Comparison of ENCODE assay signal across 10 mouse cellular contexts in genomic region chr10:8089296-8089695, GRCm38 (mm10).
A peak's percentile ranks its signal among the peaks of the same experiment; 100 is the strongest.
DNase-seq lines count a peak whose midpoint lies in the region; ATAC-seq and TF ChIP-seq lines count a peak whose summit lies in the region.
"Had no signal": no experiment of that assay in that cellular context is flagged by ENCODE, and none has a peak within 500 bp of the region (broad histone marks: within the 10 kb centered on the region; RNA-seq: fewer than 3 reads in every experiment).

No protein-coding gene starts in this region.

- H3K36me3 ChIP-seq in heart, embryonic 15.5 days, result no peaks in the 10 kb centered on the region
- no peaks in the 10 kb centered on the region for H3K36me3 ChIP-seq in heart, adult 2 months (ENCODE audit: control insufficient read depth, insufficient read depth, low read length)
- no peaks in the 10 kb centered on the region for H3K36me3 ChIP-seq in embryonic facial prominence, embryonic 11.5 days (replicated peaks; ENCODE audit: control insufficient read depth, insufficient read depth, low read depth, low read length)
- H3K36me3 ChIP-seq in midbrain, embryonic 15.5 days (replicated peaks), result no peaks in the 10 kb centered on the region
- H3K36me3 ChIP-seq in intestine, embryonic 15.5 days, result no peaks in the 10 kb centered on the region

- DNase-seq in heart, adult 2 months, result no peak
- DNase-seq in embryonic facial prominence, embryonic 11.5 days (ENCODE audit: low spot score), result peak; percentile 30
- DNase-seq in kidney, adult 8-10 months, result peak; percentile 18 to 23
- DNase-seq in left cerebral cortex, postnatal 25 days (ENCODE audit: low spot score in 2 of 2), result no peak
- DNase-seq in gastrocnemius, postnatal 36 days, result no peak

- no peak for TF ChIP-seq POLR2A in heart, adult 2 months (IDR thresholded peaks at IDR 0.05; ENCODE audit: insufficient read depth, low read depth, low read length)

- no peaks in the 10 kb centered on the region for H3K9me3 ChIP-seq in heart, embryonic 15.5 days (replicated peaks)
- no peaks in the 10 kb centered on the region for H3K9me3 ChIP-seq in embryonic facial prominence, embryonic 11.5 days (replicated peaks; ENCODE audit: control insufficient read depth, low read length)
- no peaks in the 10 kb centered on the region for H3K9me3 ChIP-seq in midbrain, embryonic 15.5 days
- no peaks in the 10 kb centered on the region for H3K9me3 ChIP-seq in intestine, embryonic 15.5 days

- peak overlapping the region; percentile 28 for H3K27ac ChIP-seq in heart, embryonic 15.5 days
- H3K27ac ChIP-seq in heart, adult 2 months, result no peak overlapping the region
- H3K27ac ChIP-seq in embryonic facial prominence, embryonic 11.5 days (replicated peaks; ENCODE audit: low read depth, low read length), result no peak overlapping the region
- H3K27ac ChIP-seq in midbrain, embryonic 15.5 days, result no peak overlapping the region
- no peak overlapping the region for H3K27ac ChIP-seq in intestine, embryonic 15.5 days

- peak overlapping the region; percentile 23 for H3K4me2 ChIP-seq in heart, embryonic 15.5 days
- no peak overlapping the region for H3K4me2 ChIP-seq in embryonic facial prominence, embryonic 11.5 days (ENCODE audit: low read depth, low read length)
- H3K4me2 ChIP-seq in midbrain, embryonic 15.5 days, result no peak overlapping the region
- no peak overlapping the region for H3K4me2 ChIP-seq in intestine, embryonic 15.5 days (replicated peaks)

- ATAC-seq in heart, embryonic 15.5 days (replicated peaks; ENCODE audit: insufficient number of reproducible peaks, insufficient read depth, low FRiP score, low read depth), result no peak
- ATAC-seq in embryonic facial prominence, embryonic 11.5 days (replicated peaks; ENCODE audit: insufficient number of reproducible peaks, low FRiP score, low TSS enrichment, low read depth), result no peak
- peak; percentile 62; the same call in 1 of the 2 replicates for ATAC-seq in midbrain, embryonic 15.5 days (replicated peaks)
- ATAC-seq in intestine, embryonic 15.5 days, result no peak

- TF ChIP-seq CTCF in heart, adult 2 months (IDR thresholded peaks at IDR 0.05), result no peak

- TF ChIP-seq EP300 in heart, adult 2 months (IDR thresholded peaks at IDR 0.05; ENCODE audit: insufficient read depth, low read depth, low read length), result no peak

- intact Hi-C loops in heart, adult 2 months (cut with DNase I), result no loop called here
- intact Hi-C loops in left cerebral cortex, postnatal 25 days (cut with DNase I), result loop anchor here (5.0 kb wide), 1 partner anchor 132 kb away; the partner anchor contains the start of gene Tab2
- intact Hi-C loops in gastrocnemius, postnatal 36 days (cut with DNase I), result no loop called here

- WGBS in heart, embryonic 15.5 days, result 13% methylated on average over 9 of the region's 9 CpGs
- 24% methylated on average over 9 of the region's 9 CpGs for WGBS in heart, adult 2 months
- 25% methylated on average over 9 of the region's 9 CpGs for WGBS in embryonic facial prominence, embryonic 11.5 days
- WGBS in midbrain, embryonic 15.5 days, result 5% methylated on average over 9 of the region's 9 CpGs
- WGBS in intestine, embryonic 15.5 days, result 61% methylated on average over 9 of the region's 9 CpGs

- H3K79me2 ChIP-seq in heart, adult 2 months (replicated peaks; ENCODE audit: control insufficient read depth, insufficient read depth, low read length), result no peaks in the 10 kb centered on the region

- no peak overlapping the region for H3K9ac ChIP-seq in heart, embryonic 15.5 days
- H3K9ac ChIP-seq in heart, adult 2 months (ENCODE audit: low read depth, low read length), result no peak overlapping the region
- no peak overlapping the region for H3K9ac ChIP-seq in embryonic facial prominence, embryonic 11.5 days (replicated peaks; ENCODE audit: low read length)
- no peak overlapping the region for H3K9ac ChIP-seq in midbrain, embryonic 15.5 days
- H3K9ac ChIP-seq in intestine, embryonic 15.5 days, result no peak overlapping the region

- no peaks in the 10 kb centered on the region for H3K27me3 ChIP-seq in heart, embryonic 15.5 days
- H3K27me3 ChIP-seq in heart, adult 2 months (ENCODE audit: control insufficient read depth, insufficient read depth, low read length), result no peaks in the 10 kb centered on the region
- H3K27me3 ChIP-seq in embryonic facial prominence, embryonic 11.5 days (ENCODE audit: control insufficient read depth, insufficient read depth, low read length), result no peaks in the 10 kb centered on the region
- H3K27me3 ChIP-seq in midbrain, embryonic 15.5 days (replicated peaks), result no peaks in the 10 kb centered on the region
- no peaks in the 10 kb centered on the region for H3K27me3 ChIP-seq in intestine, embryonic 15.5 days (replicated peaks)
- H3K27me3 ChIP-seq: CH12.LX had no signal

- peaks cover 39% of the 10 kb centered on the region for H3K4me1 ChIP-seq in heart, embryonic 15.5 days (replicated peaks)
- H3K4me1 ChIP-seq in heart, adult 2 months (ENCODE audit: control insufficient read depth, insufficient read depth, low read length), result no peaks in the 10 kb centered on the region
- H3K4me1 ChIP-seq in embryonic facial prominence, embryonic 11.5 days (ENCODE audit: control insufficient read depth, insufficient read depth, low read length), result no peaks in the 10 kb centered on the region
- H3K4me1 ChIP-seq in midbrain, embryonic 15.5 days, result no peaks in the 10 kb centered on the region
- H3K4me1 ChIP-seq in intestine, embryonic 15.5 days (replicated peaks), result 0 out of 2 replicates have a peak, but pooled peaks cover 4% of the 10 kb centered on the region

- no peak overlapping the region for H3K4me3 ChIP-seq in heart, embryonic 15.5 days
- no peak overlapping the region for H3K4me3 ChIP-seq in heart, adult 2 months
- H3K4me3 ChIP-seq in embryonic facial prominence, embryonic 11.5 days (ENCODE audit: low read depth, low read length), result no peak overlapping the region
- no peak overlapping the region for H3K4me3 ChIP-seq in midbrain, embryonic 15.5 days
- H3K4me3 ChIP-seq in intestine, embryonic 15.5 days (replicated peaks), result no peak overlapping the region
- H3K4me3 ChIP-seq: erythroblast, embryonic 14.5 days had no signal

Comparison
In these comparisons a context has a peak if more than half of its experiments do, and no peak if none do; other contexts are left out.
1. DNase-seq: peak in embryonic facial prominence, embryonic 11.5 days (single experiment) and kidney, adult 8-10 months (2 of 2); none in heart, adult 2 months (0 of 2), left cerebral cortex, postnatal 25 days (0 of 2) and gastrocnemius, postnatal 36 days (0 of 2).